Mouse (Mus musculus) inflammation-experienced regulatory T-cells, adult 6 months (primary cell): ENCODE data around the gene Spcs2. TPM values are rescaled to one million over a fixed set of nuclear protein-coding genes. Genes with fewer than 3 reads are reported as not detected.
"Not testable (repeated sequence)": the region's sequence is repeated elsewhere in the genome, so short reads cannot be mapped to it uniquely, and the experiment has no call there.

Experiments
- ATAC-seq: one replicate; pipeline ENCODE4 v1.8.0; 2017
- polyA plus RNA-seq, 3 experiments: library from polyadenylated mRNA; unstranded; fragments of 100-300 nt; shearing (Covaris generic); gene quantifications; one replicate each; pipeline ENCODE4 v1.2.1; 2017

The Spcs2 gene
- polyA plus RNA-seq, 3 experiments from 2014 or later, result 456 to 534 (median 479) TPM

GRCm38 (mm10) chr7:99822426-99822825 is 40.8 kb downstream of the Spcs2 start:
- ATAC-seq, result peak; percentile 70

DNA sequence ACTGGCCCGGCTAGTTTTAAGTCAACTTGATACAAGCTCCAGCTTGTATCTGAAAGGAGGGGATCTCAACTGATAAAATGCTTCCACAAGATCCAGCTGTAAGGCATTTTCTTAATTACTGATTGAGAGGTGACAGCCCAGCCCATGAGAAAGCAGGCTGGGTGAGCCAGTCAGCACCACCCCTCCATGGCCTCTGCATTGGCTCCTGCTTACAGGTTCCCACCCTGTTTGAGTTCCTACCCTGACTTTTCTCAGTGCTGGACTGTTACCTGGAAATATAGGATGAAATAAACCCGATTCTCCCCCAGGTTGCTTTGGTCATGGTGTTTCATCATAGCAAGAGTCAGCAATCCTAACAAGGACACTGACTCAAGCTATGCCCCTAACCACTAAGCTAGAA is 41.3 kb downstream of the Spcs2 start:
- no peak for ATAC-seq

GRCm38 (mm10) chr7:99818181-99818725 is 45.0 kb downstream of the Spcs2 start:
- ATAC-seq, result peak; percentile 38

DNA sequence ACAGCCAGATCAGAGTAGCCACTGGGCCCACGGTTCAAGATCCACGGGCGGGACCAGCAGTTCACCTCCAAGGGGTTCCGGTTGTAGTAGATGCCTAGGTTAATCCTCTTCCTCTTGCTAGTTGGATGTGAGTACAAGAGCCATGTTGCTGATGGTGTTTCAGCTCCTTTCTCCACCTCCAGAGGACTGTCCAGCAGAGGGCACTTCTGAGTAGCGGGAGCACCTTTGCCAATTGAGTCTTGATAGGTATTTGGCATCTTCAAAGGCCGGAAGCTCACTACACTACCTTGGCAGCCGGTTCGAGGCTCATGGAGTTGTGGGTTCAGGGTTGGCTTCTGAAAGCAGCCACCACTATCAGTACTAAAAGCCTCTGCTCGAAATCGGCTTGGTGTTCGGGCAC is 49.9 kb downstream of the Spcs2 start:
- peak; percentile 41 for ATAC-seq

- no peak for ATAC-seq
Measured at GRCm38 (mm10) chr7:99811661-99812060, 51.6 kb downstream of the Spcs2 start.

GRCm38 (mm10) chr7:99810814-99811213 is 52.4 kb downstream of the Spcs2 start:
- no peak for ATAC-seq

GRCm38 (mm10) chr7:99807043-99807442 is 56.2 kb downstream of the Spcs2 start:
- not testable (repeated sequence) for ATAC-seq

GRCm38 (mm10) chr7:99805340-99805739 is 57.9 kb downstream of the Spcs2 start:
- no peak for ATAC-seq

DNA sequence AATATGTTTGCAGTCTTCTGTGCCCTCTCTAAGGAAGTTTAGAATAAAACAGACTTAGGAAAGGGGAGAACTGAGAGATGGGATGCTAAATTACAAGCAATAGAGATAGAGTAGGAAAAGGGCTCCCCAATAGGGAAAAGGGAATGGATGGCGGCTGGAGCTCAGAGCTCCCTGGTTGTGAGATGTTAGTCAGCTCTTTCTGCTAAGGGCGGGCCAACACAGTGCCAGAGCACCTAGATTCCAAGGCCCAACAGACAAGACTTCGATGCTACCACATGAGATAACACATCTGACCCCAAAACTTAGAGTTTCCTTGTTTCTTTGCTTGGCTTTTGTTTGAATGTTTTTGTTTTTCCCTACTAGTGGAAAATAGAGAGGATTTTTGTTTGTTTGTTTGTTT is 59.2 kb downstream of the Spcs2 start:
- not testable (repeated sequence) for ATAC-seq

- no peak for ATAC-seq
Measured at GRCm38 (mm10) chr7:99803535-99803934, 59.7 kb downstream of the Spcs2 start.

DNA sequence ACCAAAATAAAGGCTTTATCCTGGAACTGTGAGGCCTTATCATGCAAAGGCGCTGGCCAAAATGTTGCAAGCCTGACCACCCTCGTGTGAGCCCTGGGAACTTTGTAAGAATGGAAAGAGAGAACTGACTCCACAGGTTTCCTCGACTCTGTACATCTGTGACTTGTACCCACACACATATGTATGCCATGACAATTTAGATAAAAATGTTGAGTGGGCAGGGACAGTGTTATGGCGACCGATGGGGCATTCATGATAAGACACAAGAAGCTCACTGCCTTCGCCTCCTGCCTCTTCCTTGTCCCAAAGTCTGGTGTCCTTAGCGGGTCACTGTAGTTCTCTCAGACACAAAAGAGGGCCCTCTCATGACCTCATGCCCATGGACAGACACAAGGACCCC is 64.1 kb downstream of the Spcs2 start:
- no peak for ATAC-seq

- ATAC-seq, result no peak
Measured at GRCm38 (mm10) chr7:99797911-99798647, 65.2 kb downstream of the Spcs2 start.

DNA sequence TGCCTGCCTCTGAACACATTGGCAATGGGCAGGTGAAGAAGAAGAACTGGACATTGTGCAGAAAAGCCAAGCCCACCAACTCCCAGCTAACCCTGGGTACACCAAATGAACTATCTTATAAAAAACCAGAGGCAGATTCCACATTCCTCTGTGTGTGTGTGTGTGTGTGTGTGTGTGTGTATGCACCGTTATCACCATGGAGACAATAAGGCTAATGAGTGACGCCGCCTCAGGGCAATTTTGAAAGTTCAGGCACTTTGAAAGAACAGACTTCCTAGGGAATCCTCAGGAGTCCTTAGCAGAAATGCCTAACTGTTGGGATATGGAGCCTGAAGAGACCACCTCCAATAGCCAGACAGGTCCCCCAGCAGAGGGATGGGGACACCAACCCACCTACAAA is 66.0 kb downstream of the Spcs2 start:
- no peak for ATAC-seq

DNA sequence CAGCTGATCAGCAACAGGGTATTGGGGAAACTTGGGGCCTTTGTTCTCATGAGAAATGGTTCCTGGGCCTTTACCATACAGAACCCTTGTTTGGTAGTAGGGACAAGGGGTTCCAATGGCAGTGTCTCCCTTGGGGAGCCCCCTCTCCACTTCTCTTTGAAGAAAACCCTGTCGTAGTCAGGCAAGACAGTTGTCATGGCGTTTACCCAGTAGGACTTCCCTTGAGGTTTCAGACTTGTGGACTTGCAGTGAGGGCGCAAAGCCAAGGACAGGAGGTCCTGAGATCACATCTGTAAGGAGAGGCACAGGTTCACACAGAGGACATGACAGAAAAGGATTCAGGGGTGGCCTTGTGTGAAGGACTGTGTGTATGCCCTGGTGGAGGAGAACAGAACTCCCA is 66.8 kb downstream of the Spcs2 start:
- ATAC-seq, result no peak

- ATAC-seq, result peak; percentile 72
Measured at GRCm38 (mm10) chr7:99795192-99795981, 67.9 kb downstream of the Spcs2 start.

GRCm38 (mm10) chr7:99794096-99794495 is 69.2 kb downstream of the Spcs2 start:
- peak; percentile 73 for ATAC-seq

GRCm38 (mm10) chr7:99790816-99791215 is 72.4 kb downstream of the Spcs2 start:
- no peak for ATAC-seq

GRCm38 (mm10) chr7:99788563-99788962 is 74.7 kb downstream of the Spcs2 start:
- ATAC-seq, result no peak

- ATAC-seq, result no peak
Measured at GRCm38 (mm10) chr7:99787935-99788334, 75.3 kb downstream of the Spcs2 start.
